Mouse (Mus musculus) bone marrow macrophage, adult 2 months (primary cell): ENCODE measurements around the gene Map7.

Source experiments
- CTCF ChIP-seq: IDR thresholded peaks from 2 replicates; pipeline ENCODE4 v1.5.1; 2012; ENCODE audit warnings: low read depth, mild to moderate bottlenecking, low read length, moderate library complexity
- POLR2A ChIP-seq: IDR thresholded peaks from 2 replicates; pipeline ENCODE4 v1.6.1; 2012; ENCODE audit warnings: mild to moderate bottlenecking, low read depth, low read length, borderline replicate concordance

DNA sequence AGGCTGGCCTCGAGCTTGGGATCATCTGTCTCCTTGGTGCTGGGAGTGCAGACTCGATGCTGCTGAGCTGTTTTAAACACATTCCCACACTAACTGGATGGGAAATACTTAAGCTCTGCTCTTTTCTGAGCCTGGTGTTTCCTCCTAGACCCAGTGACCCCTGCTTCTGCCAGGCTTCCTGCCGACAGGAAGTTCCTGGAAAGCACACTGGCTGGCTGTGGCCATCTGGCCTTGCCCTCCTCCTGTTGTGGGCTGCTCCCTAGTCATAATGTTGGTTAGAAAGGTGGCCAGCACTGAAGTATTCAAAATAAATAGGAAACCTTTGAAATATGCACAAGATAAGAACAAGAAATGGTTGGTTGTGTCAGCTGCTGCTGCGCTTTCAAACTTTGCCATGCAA, 86.2 kb downstream of the Map7 start:
- TF ChIP-seq POLR2A: no peak
- TF ChIP-seq CTCF: no peak
